Mouse (Mus musculus) forebrain, embryonic 11.5 days (tissue): ENCODE measurements around the gene Hist2h2ac. TPM values are rescaled to one million over a fixed set of nuclear protein-coding genes. Genes with fewer than 3 reads are reported as not detected.
A peak's percentile ranks its signal among the peaks of the same experiment; 100 is the strongest.
"Not testable (repeated sequence)": the region's sequence is repeated elsewhere in the genome, so short reads cannot be mapped to it uniquely, and the experiment has no call there.

Experiments
- ATAC-seq: fragments of 200-750 bp; cut with Nextera tagmentation; replicated peaks from 2 replicates; pipeline ENCODE4 v1.8.0; 2017; ENCODE audit warnings: moderate TSS enrichment; ENCODE audit not compliant: low FRiP score
- DNase-seq: peaks from one replicate; pipeline ENCODE4 v3.0.0-alpha.2; 2017; ENCODE audit warnings: low spot score
- H3K27ac ChIP-seq: fragments of 300-500 bp; sonication (generic); 2 replicates; pipeline ENCODE4 v1.5.1; 2014; ENCODE audit warnings: low read depth, low read length
- H3K27me3 ChIP-seq: fragments of 300-500 bp; sonication (generic); 2 replicates; pipeline ENCODE4 v1.6.1; 2014; ENCODE audit warnings: mild to moderate bottlenecking, low read length, mixed read lengths; ENCODE audit not compliant: control insufficient read depth, insufficient read depth
- H3K36me3 ChIP-seq: fragments of 300-500 bp; sonication (generic); 2 replicates; pipeline ENCODE4 v1.6.1; 2014; ENCODE audit warnings: mild to moderate bottlenecking, low read length, moderate library complexity, mixed read lengths; ENCODE audit not compliant: control insufficient read depth, insufficient read depth
- H3K4me1 ChIP-seq: fragments of 300-500 bp; sonication (generic); replicated peaks from 2 replicates; pipeline ENCODE4 v1.6.1; 2014; ENCODE audit warnings: low read length, mixed read lengths; ENCODE audit not compliant: control insufficient read depth, insufficient read depth
- H3K4me2 ChIP-seq: fragments of 300-500 bp; sonication (generic); 2 replicates; pipeline ENCODE4 v1.6.1; 2014; ENCODE audit warnings: low read depth, mild to moderate bottlenecking, low read length, moderate library complexity, mixed read lengths; ENCODE audit not compliant: severe bottlenecking
- H3K4me3 ChIP-seq: fragments of 300-500 bp; sonication (generic); 2 replicates; pipeline ENCODE4 v1.5.1; 2014; ENCODE audit warnings: low read depth, low read length
- H3K9ac ChIP-seq: fragments of 300-500 bp; sonication (generic); 2 replicates; pipeline ENCODE4 v1.6.1; 2014; ENCODE audit warnings: low read length
- H3K9me3 ChIP-seq: fragments of 300-500 bp; sonication (generic); 2 replicates; pipeline ENCODE4 v1.6.1; 2016; ENCODE audit warnings: low read length, mixed read lengths; ENCODE audit not compliant: control insufficient read depth
- WGBS: fragments of 180-500 bp; shearing (Covaris S2); extraction: QIAGEN DNeasy Blood & Tissue Kit; methylation state at CpG from one replicate; pipeline ENCODE4 v1.1.7; 2014; 5-methylcytosine and 5-hydroxymethylcytosine counted together
- polyA plus RNA-seq: library from polyadenylated mRNA; unstranded; fragments of >200 nt; fragmentation: Nextera tagmentation; extraction: Ambion mirVana; gene quantifications from 2 replicates; pipeline ENCODE4 v1.2.1, GENCODE M21; 2014

Hist2h2ac gene
- polyA plus RNA-seq, 1 experiment from 2014 or later = 18.7 TPM

DNA sequence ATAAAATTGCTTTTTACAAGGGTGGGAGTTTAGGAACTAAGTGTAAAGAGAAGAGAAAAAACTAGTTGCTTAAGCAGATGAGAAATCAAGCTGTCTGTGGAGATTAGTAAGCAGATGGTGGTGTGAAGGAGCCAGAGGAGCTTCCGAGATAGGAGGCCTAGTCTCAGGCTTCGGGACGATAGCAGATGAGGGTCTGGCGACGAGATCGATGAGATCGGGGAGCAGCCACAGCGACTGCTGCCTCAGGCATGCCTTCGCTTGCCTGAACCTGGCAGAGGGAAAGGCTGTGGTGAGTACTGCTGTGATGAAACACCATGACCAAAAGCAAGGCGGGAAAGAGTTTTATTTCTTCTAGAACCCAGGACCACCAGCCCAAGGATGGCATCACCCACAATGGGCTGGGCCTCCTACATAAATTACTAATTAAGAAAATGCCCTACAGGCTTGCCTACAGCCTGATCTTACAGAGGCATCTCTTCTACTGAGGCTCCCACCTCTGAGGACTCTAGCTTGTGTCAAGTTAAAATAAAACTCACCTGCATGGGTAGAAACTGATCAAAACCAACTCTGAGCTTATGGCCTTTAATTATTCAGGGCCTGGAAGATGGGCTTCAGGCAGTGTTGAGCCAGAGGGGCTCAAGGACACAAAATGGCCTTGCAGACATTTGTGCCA lies 34.1 kb upstream of the Hist2h2ac start:
- ATAC-seq (no peak), DNase-seq (peak; percentile 60)
- no peaks in the 10 kb centered on the region for H3K36me3 ChIP-seq
- no peak overlapping the region for H3K4me2 ChIP-seq
- no peaks in the 10 kb centered on the region for H3K4me1 ChIP-seq
- no peaks in the 10 kb centered on the region for H3K9me3 ChIP-seq
- H3K27me3 ChIP-seq = no peaks in the 10 kb centered on the region
- H3K27ac ChIP-seq = no peak overlapping the region
- 64% methylated on average over 10 of the region's 10 CpGs for WGBS
- no peak overlapping the region for H3K4me3 ChIP-seq
- H3K9ac ChIP-seq = no peak overlapping the region

DNA sequence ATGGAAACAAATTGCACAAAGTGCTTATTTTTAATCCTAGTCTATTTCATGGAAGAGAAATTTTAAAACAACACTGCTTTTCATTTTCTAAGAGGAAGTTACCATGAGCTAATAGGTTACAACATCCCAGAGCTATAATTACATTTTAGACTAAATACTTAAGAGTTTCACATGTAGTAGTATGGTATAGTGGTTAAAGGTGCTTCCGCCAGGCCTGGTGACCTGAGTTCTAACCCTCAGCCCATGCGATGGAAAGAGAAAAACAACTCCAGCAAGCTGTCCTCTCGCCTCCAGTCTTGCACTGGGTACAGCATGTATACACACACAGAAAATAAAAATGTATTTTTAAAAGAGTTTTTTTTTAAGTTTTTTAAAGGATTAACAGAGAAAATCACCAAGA lies 31.1 kb upstream of the Hist2h2ac start:
- DNase-seq (no peak), ATAC-seq (no peak)
- WGBS = 89% methylated on average over 3 of the region's 3 CpGs
- Histone ChIP-seq H3K4me3 (no peak overlapping the region), H3K4me2 (no peak overlapping the region), H3K36me3 (no peaks in the 10 kb centered on the region), H3K9me3 (no peaks in the 10 kb centered on the region), H3K9ac (no peak overlapping the region), H3K27me3 (no peaks in the 10 kb centered on the region; the same call in 1 of the 2 replicates), H3K4me1 (no peaks in the 10 kb centered on the region; the same call in 1 of the 2 replicates), H3K27ac (no peak overlapping the region)

DNA sequence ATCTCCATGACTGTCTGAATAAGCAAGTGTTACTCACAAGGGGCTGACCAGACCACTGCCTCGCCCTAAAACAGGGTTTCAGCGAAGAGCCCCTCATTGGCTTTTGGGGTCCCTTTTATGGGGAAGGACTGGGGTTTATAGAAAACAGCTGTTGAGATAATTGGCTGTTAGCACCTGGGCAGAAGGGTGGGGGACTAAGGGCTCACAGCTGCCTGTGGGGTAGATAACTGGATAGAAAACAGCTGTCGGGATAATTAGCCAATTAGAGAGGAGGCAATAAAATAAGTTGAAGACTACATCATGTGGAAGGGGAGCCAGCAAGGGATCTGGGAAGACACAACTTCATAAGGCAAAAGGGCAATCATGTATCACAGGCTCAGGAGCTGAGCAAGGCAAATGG lies 30.2 kb upstream of the Hist2h2ac start:
- H3K27me3 ChIP-seq = no peaks in the 10 kb centered on the region; the same call in 1 of the 2 replicates
- ATAC-seq (no peak), DNase-seq (no peak)
- H3K4me2 ChIP-seq = no peak overlapping the region
- 69% methylated on average over 3 of the region's 3 CpGs for WGBS
- H3K36me3 ChIP-seq = no peaks in the 10 kb centered on the region
- H3K27ac ChIP-seq = no peak overlapping the region
- no peaks in the 10 kb centered on the region; the same call in 1 of the 2 replicates for H3K4me1 ChIP-seq
- no peak overlapping the region for H3K9ac ChIP-seq
- H3K4me3 ChIP-seq = no peak overlapping the region
- H3K9me3 ChIP-seq = no peaks in the 10 kb centered on the region

DNA sequence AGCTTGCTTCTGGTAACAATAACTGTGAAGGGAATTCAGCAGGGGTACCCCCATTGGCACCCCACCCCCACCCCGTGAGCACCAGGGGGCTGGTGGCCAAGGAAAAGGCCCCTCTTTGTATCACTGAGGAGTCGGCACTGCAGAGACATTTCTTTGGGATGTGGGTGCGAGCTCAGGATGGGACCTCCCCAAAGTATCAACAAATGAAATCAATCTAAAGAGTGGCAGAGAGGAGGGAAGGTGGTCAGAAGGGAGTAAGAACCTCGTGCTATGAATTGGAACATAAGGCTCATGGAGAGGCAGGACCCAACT lies 28.3 kb upstream of the Hist2h2ac start:
- H3K9me3 ChIP-seq = no peaks in the 10 kb centered on the region
- H3K27me3 ChIP-seq = no peaks in the 10 kb centered on the region; the same call in 1 of the 2 replicates
- no peak for DNase-seq
- ATAC-seq = no peak
- WGBS = 61% methylated on average over 4 of the region's 4 CpGs
- peaks cover 4% of the 10 kb centered on the region; the same call in 1 of the 2 replicates for H3K4me1 ChIP-seq
- no peaks in the 10 kb centered on the region for H3K36me3 ChIP-seq
- H3K4me2 ChIP-seq = no peak overlapping the region
- no peak overlapping the region; the same call in 1 of the 2 replicates for H3K9ac ChIP-seq
- H3K4me3 ChIP-seq = no peak overlapping the region
- peak overlapping the region; percentile 31; the same call in 1 of the 2 replicates for H3K27ac ChIP-seq

DNA sequence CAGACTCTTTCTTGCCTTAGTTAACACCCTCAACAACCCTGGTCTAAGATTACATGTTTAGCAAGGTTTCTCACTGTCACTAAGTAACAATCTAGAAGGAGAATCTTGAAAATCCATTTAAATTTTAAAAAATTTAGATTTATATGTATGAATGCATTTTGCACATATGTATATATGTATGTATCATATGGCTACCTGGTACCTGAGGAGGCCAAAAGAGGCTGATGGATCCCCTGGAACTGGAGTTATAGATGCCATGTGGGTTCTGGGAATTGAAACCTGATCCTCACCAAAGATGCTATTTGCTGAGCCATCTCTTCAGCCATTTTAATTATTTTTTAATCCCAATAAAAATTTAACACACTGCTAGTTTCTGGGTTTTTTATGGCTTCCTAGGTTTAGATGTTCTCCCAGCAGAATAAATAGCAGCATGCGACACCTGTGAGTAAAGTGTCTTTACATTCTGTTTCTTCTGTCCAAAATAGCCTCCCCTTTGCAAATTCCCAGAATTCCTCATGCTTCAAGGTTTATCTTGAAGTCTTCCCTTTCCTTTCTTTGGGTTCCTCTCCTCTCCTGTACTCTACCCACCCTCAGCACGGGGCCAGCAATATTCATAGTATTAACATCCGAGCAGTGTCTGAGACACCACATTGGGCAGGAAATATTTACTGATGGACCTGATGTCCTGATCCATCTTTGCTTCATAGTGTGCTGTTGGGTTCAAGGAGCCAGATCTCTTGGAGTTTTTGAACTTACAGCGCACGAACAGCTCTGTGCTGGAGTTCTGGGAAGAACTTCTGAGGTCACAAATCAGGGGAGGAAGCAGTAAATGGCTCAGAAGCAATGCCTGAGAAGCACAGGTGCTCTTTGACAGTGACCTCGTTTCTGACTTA lies 27.7 kb upstream of the Hist2h2ac start:
- Histone ChIP-seq H3K27ac (peak overlapping the region; percentile 91), H3K27me3 (no peaks in the 10 kb centered on the region; the same call in 1 of the 2 replicates), H3K4me1 (peaks cover 4% of the 10 kb centered on the region; the same call in 1 of the 2 replicates), H3K9ac (peak overlapping the region; percentile 24), H3K4me2 (peak overlapping the region; percentile 53), H3K4me3 (peak overlapping the region; percentile 44), H3K36me3 (no peaks in the 10 kb centered on the region), H3K9me3 (no peaks in the 10 kb centered on the region)
- WGBS = 57% methylated on average over 6 of the region's 6 CpGs
- ATAC-seq = no peak
- no peak for DNase-seq

DNA sequence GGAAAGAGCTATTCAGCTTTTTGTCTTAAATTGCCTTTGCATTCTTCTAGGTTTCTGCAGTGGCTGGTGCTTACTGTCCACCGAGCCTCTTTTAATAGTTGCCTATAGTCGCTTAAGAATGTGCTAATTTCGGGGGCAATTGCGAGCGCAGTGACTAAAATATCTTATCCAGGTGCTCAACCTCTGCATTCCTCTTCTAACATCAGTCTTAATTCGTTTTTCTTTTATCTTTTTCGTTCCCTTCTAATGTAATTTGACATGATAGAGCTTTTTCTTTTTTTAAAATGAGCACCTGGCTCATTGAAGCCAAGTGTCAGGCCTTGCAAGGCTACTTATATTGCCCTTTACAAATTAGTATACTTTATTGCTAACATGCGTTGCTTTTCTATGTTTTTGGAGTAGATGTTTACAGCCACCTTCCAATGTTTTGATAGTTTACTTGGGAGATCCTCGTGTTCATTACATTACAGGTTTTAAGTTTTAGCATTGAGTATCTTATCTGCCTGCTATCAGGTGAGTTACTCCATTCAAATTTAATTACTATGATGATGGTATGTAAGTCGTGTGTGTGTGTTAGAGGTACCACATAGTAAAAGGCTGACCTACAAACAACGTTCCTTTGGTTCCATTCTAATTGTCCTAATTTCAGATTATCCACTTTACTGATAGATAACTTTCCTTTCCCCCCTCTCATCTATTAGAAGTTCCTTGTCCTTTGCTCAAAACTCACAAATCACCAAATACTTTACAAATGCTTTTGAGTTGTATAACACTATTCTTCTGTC lies 26.9 kb upstream of the Hist2h2ac start:
- no peak for ATAC-seq
- peak overlapping the region; percentile 91 for H3K27ac ChIP-seq
- no peaks in the 10 kb centered on the region for H3K36me3 ChIP-seq
- H3K4me1 ChIP-seq = peaks cover 4% of the 10 kb centered on the region; the same call in 1 of the 2 replicates
- peak overlapping the region; percentile 67 for H3K9ac ChIP-seq
- H3K9me3 ChIP-seq = no peaks in the 10 kb centered on the region
- no peak for DNase-seq
- 2% methylated on average over 11 of the region's 11 CpGs for WGBS
- H3K4me3 ChIP-seq = peak overlapping the region; percentile 44
- H3K4me2 ChIP-seq = peak overlapping the region; percentile 53
- H3K27me3 ChIP-seq = no peaks in the 10 kb centered on the region; the same call in 1 of the 2 replicates

DNA sequence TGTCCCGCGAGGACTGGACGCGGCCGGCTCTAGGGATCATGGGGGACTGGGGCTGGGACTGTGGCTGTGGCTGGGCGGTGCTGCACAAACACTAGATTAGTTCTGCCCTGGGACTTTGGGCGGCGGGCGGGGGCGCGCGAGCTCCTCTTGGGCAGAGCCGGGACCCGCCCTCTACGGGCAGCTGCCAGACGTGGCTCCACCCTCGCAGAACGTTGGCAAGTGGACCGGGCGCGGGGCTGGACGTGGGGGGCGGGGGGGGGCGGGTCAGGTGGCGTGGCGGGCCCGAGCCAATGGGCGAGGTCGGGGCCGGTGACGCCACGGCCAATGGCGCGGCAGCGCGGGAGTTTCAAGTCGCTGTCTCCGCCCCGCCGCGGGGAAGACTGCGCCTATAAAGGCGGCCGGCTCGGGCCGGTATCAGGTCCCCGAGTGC lies 25.8 kb upstream of the Hist2h2ac start, which contains the start of gene Hist2h3c1:
TSS of gene Hist2h3c1 (plus strand) at position 259 of the 430 bp plus-strand sequence.
- not testable (repeated sequence) for H3K27me3 ChIP-seq, H3K36me3 ChIP-seq, H3K4me1 ChIP-seq, H3K9me3 ChIP-seq, DNase-seq
- ATAC-seq = peak; percentile 94
- 0% methylated on average over 2 of the region's 47 CpGs for WGBS
- H3K4me2 ChIP-seq = peak within 1 kb of the TSS; percentile 53
- peak within 1 kb of the TSS; percentile 91 for H3K27ac ChIP-seq
- peak within 1 kb of the TSS; percentile 67 for H3K9ac ChIP-seq
- peak within 1 kb of the TSS; percentile 44 for H3K4me3 ChIP-seq

DNA sequence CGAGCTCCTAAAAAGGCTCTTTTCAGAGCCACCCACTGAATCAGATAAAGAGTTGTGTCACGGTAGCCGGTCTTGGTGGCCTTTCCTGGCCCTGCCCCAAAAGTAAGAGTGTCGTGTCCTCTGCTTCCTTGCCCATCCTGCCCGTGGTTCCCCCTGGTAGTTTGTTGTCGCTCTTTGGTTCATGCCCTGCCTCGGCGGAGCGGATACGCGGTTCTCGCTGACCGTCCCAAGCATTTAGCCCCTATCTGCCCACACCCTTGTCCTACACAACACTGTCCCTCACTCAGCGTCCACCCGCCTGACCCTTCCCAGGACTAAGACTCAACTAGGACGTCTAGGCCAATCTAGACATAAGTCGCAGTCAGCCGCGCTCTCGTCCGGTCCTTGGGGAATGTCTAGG lies 25.3 kb upstream of the Hist2h2ac start:
- H3K9ac ChIP-seq = peak overlapping the region; percentile 43; the same call in 1 of the 2 replicates
- H3K36me3 ChIP-seq, H3K27me3 ChIP-seq, H3K9me3 ChIP-seq, DNase-seq, ATAC-seq, H3K4me1 ChIP-seq: not testable (repeated sequence)
- H3K4me3 ChIP-seq = peak overlapping the region; percentile 21; the same call in 1 of the 2 replicates
- H3K4me2 ChIP-seq = 0 out of 2 replicates have a peak overlapping the region, but pooled peaks have one; percentile 21
- 0% methylated on average over 10 of the region's 21 CpGs for WGBS
- H3K27ac ChIP-seq = 0 out of 2 replicates have a peak overlapping the region, but pooled peaks have one; percentile 46
